Mouse (Mus musculus): ENCODE measurements around the gene Itgb5. TPM values are rescaled to one million over a fixed set of nuclear protein-coding genes. Genes with fewer than 3 reads are reported as not detected.

Gene Itgb5
- polyA plus RNA-seq, 1 experiment from 2014 or later = 13.5 TPM

- Histone ChIP-seq H3K4me1 (ENCODE audit: control insufficient read depth, insufficient read depth, low read length) (no peaks in the 10 kb centered on the region), H3K27me3 (ENCODE audit: control insufficient read depth, insufficient read depth, low read depth, low read length) (no peaks in the 10 kb centered on the region), H3K36me3 (ENCODE audit: control insufficient read depth, insufficient read depth, low read length) (no peaks in the 10 kb centered on the region), H3K27ac (ENCODE audit: low read length) (no peak overlapping the region), H3K4me3 (ENCODE audit: low read depth, low read length) (no peak overlapping the region), H3K9ac (ENCODE audit: low read depth, low read length) (no peak overlapping the region), H3K4me2 (ENCODE audit: low read length) (no peak overlapping the region), H3K9me3 (replicated peaks; ENCODE audit: control insufficient read depth, low read length, poor library complexity, severe bottlenecking) (no peaks in the 10 kb centered on the region)
- ATAC-seq = no peak
- WGBS = 60% methylated on average over 18 of the region's 18 CpGs
Observed at GRCm38 (mm10) chr16:33922111-33923000, 92.9 kb downstream of the Itgb5 start.

- Histone ChIP-seq H3K36me3 (ENCODE audit: control insufficient read depth, insufficient read depth, low read length) (no peaks in the 10 kb centered on the region), H3K4me1 (ENCODE audit: control insufficient read depth, insufficient read depth, low read length) (no peaks in the 10 kb centered on the region), H3K4me3 (ENCODE audit: low read depth, low read length) (no peak overlapping the region), H3K27me3 (ENCODE audit: control insufficient read depth, insufficient read depth, low read depth, low read length) (no peaks in the 10 kb centered on the region), H3K9ac (ENCODE audit: low read depth, low read length) (no peak overlapping the region), H3K9me3 (replicated peaks; ENCODE audit: control insufficient read depth, low read length, poor library complexity, severe bottlenecking) (no peaks in the 10 kb centered on the region), H3K4me2 (ENCODE audit: low read length) (no peak overlapping the region), H3K27ac (ENCODE audit: low read length) (no peak overlapping the region)
- ATAC-seq = no peak
- 75% methylated on average over 5 of the region's 5 CpGs for WGBS
Observed at GRCm38 (mm10) chr16:33923001-33923316, 93.5 kb downstream of the Itgb5 start.

GRCm38 (mm10) chr16:33923758-33924157 is 94.3 kb downstream of the Itgb5 start:
- no peak overlapping the region for H3K4me3 ChIP-seq (ENCODE audit: low read depth, low read length)
- no peak for ATAC-seq
- 91% methylated on average over 8 of the region's 8 CpGs for WGBS

GRCm38 (mm10) chr16:33927263-33927824 is 97.9 kb downstream of the Itgb5 start:
- Histone ChIP-seq H3K4me3 (ENCODE audit: low read depth, low read length) (no peak overlapping the region), H3K9ac (ENCODE audit: low read depth, low read length) (no peak overlapping the region), H3K9me3 (replicated peaks; ENCODE audit: control insufficient read depth, low read length, poor library complexity, severe bottlenecking) (no peaks in the 10 kb centered on the region), H3K27ac (ENCODE audit: low read length) (no peak overlapping the region), H3K4me2 (ENCODE audit: low read length) (no peak overlapping the region), H3K27me3 (ENCODE audit: control insufficient read depth, insufficient read depth, low read depth, low read length) (no peaks in the 10 kb centered on the region), H3K4me1 (ENCODE audit: control insufficient read depth, insufficient read depth, low read length) (no peaks in the 10 kb centered on the region), H3K36me3 (ENCODE audit: control insufficient read depth, insufficient read depth, low read length) (no peaks in the 10 kb centered on the region)
- ATAC-seq = no peak
- WGBS = 84% methylated on average over 6 of the region's 6 CpGs

More at GRCm38 (mm10) chr16:33923758-33924157, 94.3 kb downstream of the Itgb5 start:
- Histone ChIP-seq H3K27ac (ENCODE audit: low read length) (no peak overlapping the region), H3K36me3 (ENCODE audit: control insufficient read depth, insufficient read depth, low read length) (no peaks in the 10 kb centered on the region), H3K4me2 (ENCODE audit: low read length) (no peak overlapping the region), H3K4me1 (ENCODE audit: control insufficient read depth, insufficient read depth, low read length) (no peaks in the 10 kb centered on the region), H3K27me3 (ENCODE audit: control insufficient read depth, insufficient read depth, low read depth, low read length) (no peaks in the 10 kb centered on the region), H3K9ac (ENCODE audit: low read depth, low read length) (no peak overlapping the region), H3K9me3 (replicated peaks; ENCODE audit: control insufficient read depth, low read length, poor library complexity, severe bottlenecking) (no peaks in the 10 kb centered on the region)

GRCm38 (mm10) chr16:33928788-33929462 is 99.5 kb downstream of the Itgb5 start:
- 73% methylated on average over 9 of the region's 9 CpGs for WGBS
- H3K36me3 ChIP-seq (ENCODE audit: control insufficient read depth, insufficient read depth, low read length) = no peaks in the 10 kb centered on the region
- no peak overlapping the region for H3K27ac ChIP-seq (ENCODE audit: low read length)
- no peak overlapping the region for H3K9ac ChIP-seq (ENCODE audit: low read depth, low read length)
- ATAC-seq = no peak
- H3K4me1 ChIP-seq (ENCODE audit: control insufficient read depth, insufficient read depth, low read length) = no peaks in the 10 kb centered on the region
- H3K27me3 ChIP-seq (ENCODE audit: control insufficient read depth, insufficient read depth, low read depth, low read length) = no peaks in the 10 kb centered on the region; the same call in 1 of the 2 replicates
- no peaks in the 10 kb centered on the region for H3K9me3 ChIP-seq (replicated peaks; ENCODE audit: control insufficient read depth, low read length, poor library complexity, severe bottlenecking)
- no peak overlapping the region for H3K4me2 ChIP-seq (ENCODE audit: low read length)
- H3K4me3 ChIP-seq (ENCODE audit: low read depth, low read length) = no peak overlapping the region

- ATAC-seq = no peak
- Histone ChIP-seq H3K27me3 (ENCODE audit: control insufficient read depth, insufficient read depth, low read depth, low read length) (no peaks in the 10 kb centered on the region; the same call in 1 of the 2 replicates), H3K4me2 (ENCODE audit: low read length) (no peak overlapping the region), H3K9ac (ENCODE audit: low read depth, low read length) (no peak overlapping the region), H3K4me1 (ENCODE audit: control insufficient read depth, insufficient read depth, low read length) (0 out of 2 replicates have a peak, but pooled peaks cover 7% of the 10 kb centered on the region), H3K27ac (ENCODE audit: low read length) (no peak overlapping the region), H3K36me3 (ENCODE audit: control insufficient read depth, insufficient read depth, low read length) (no peaks in the 10 kb centered on the region), H3K4me3 (ENCODE audit: low read depth, low read length) (no peak overlapping the region), H3K9me3 (replicated peaks; ENCODE audit: control insufficient read depth, low read length, poor library complexity, severe bottlenecking) (no peaks in the 10 kb centered on the region)
- WGBS = 87% methylated on average over 6 of the region's 6 CpGs
Observed at GRCm38 (mm10) chr16:33930785-33931184, 101.3 kb downstream of the Itgb5 start.

GRCm38 (mm10) chr16:33931682-33932081 is 102.2 kb downstream of the Itgb5 start:
- Histone ChIP-seq H3K27ac (ENCODE audit: low read length) (no peak overlapping the region), H3K9ac (ENCODE audit: low read depth, low read length) (no peak overlapping the region), H3K4me1 (ENCODE audit: control insufficient read depth, insufficient read depth, low read length) (0 out of 2 replicates have a peak, but pooled peaks cover 7% of the 10 kb centered on the region), H3K4me2 (ENCODE audit: low read length) (no peak overlapping the region), H3K4me3 (ENCODE audit: low read depth, low read length) (no peak overlapping the region), H3K9me3 (replicated peaks; ENCODE audit: control insufficient read depth, low read length, poor library complexity, severe bottlenecking) (no peaks in the 10 kb centered on the region), H3K27me3 (ENCODE audit: control insufficient read depth, insufficient read depth, low read depth, low read length) (no peaks in the 10 kb centered on the region; the same call in 1 of the 2 replicates), H3K36me3 (ENCODE audit: control insufficient read depth, insufficient read depth, low read length) (no peaks in the 10 kb centered on the region)
- no peak for ATAC-seq
- 41% methylated on average over 2 of the region's 2 CpGs for WGBS

- no peak for ATAC-seq
- no peak overlapping the region for H3K27ac ChIP-seq (ENCODE audit: low read length)
- H3K9me3 ChIP-seq (replicated peaks; ENCODE audit: control insufficient read depth, low read length, poor library complexity, severe bottlenecking) = no peaks in the 10 kb centered on the region
Observed at GRCm38 (mm10) chr16:33932126-33932525, 102.7 kb downstream of the Itgb5 start.

More at GRCm38 (mm10) chr16:33932126-33932525, 102.7 kb downstream of the Itgb5 start:
- H3K4me1 ChIP-seq (ENCODE audit: control insufficient read depth, insufficient read depth, low read length) = 0 out of 2 replicates have a peak, but pooled peaks cover 7% of the 10 kb centered on the region
- H3K27me3 ChIP-seq (ENCODE audit: control insufficient read depth, insufficient read depth, low read depth, low read length) = no peaks in the 10 kb centered on the region; the same call in 1 of the 2 replicates
- H3K9ac ChIP-seq (ENCODE audit: low read depth, low read length) = no peak overlapping the region
- no peak overlapping the region for H3K4me3 ChIP-seq (ENCODE audit: low read depth, low read length)
- WGBS = 55% methylated on average over 5 of the region's 5 CpGs
- H3K36me3 ChIP-seq (ENCODE audit: control insufficient read depth, insufficient read depth, low read length) = no peaks in the 10 kb centered on the region
- no peak overlapping the region for H3K4me2 ChIP-seq (ENCODE audit: low read length)
